Mouse (Mus musculus) hindlimb bud, embryonic 11.5 days (tissue): Measurements from ENCODE around the gene Timm44.

Source experiments
- DNase-seq: peaks from one replicate; pipeline ENCODE4 v3.0.0-alpha.2; 2012; ENCODE audit warnings: low read depth, low spot score; ENCODE audit errors: extremely low spot score

Timm44 gene

GRCm38 (mm10) chr8:4275275-4276110 lies at the start of gene Timm44:
Gene Timm44, minus strand, starts transcription at chr8:4275913.
- peak; percentile 94 for DNase-seq

DNA sequence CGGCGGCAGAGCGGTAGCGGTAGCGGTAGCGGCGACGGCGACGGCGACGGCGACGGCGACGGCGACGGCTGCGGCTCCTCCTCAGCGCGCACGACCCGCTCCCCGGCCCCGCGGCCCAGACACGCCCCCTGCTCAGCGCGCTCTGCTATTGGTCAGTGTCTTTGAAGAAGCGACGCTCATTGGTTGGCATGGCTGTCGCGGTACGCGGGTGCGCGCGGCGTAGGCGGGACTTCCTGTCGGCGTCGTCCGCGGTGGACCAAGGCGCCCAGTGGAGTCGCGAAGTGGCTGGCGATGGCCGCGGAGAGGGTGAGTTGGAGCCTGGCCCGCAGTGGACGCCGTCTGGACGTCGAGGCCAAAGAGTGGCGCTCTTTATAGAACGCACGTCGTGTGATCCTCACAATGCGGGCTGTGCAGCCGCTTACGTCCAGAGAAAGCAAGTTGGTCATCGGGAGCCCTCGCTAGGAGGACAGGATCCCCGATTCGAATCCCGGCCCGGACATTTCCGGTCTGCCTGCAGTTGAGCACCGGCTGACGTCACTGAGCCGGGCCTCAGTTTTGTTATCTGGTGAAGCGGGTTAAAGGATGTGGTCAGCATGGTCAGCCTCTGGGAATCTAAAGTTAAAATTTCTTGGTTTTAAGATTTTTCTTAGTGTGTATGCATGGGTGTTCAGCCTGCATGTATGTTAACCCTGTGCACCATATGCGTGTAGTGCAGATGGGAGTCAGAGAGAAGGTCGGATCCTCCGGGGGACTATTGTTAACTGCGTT lies 49.5 kb upstream of the Timm44 start, which contains the start of the genes Ccl25 and Elavl1:
Ccl25 (plus strand) TSS at position 228 of the 768 bp plus-strand sequence.
Elavl1 (minus strand) TSS at position 431 of the 768 bp plus-strand sequence.
- peak; percentile 84 for DNase-seq

- DNase-seq = no peak
Observed at GRCm38 (mm10) chr8:4324525-4324924, 48.8 kb upstream of the Timm44 start.

DNA sequence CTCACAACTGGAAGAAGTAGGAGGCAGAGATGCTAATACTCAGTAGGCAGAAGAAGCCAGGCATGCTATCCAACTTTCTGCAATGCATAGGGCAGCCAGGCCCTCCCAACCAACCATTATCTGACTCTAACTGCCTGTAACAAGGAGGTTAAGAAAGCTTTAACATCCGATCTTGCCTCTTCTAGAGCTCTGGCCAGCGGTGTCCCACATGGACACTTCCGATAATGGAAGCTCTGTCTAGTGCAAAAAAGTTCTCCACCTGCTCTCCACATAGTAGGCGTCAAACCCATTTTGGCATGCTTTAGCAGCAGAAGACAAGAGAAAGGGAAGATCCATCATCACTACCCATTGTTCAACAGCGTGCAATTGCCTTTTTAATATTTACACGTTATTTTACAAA lies 48.2 kb upstream of the Timm44 start:
- no peak for DNase-seq

DNA sequence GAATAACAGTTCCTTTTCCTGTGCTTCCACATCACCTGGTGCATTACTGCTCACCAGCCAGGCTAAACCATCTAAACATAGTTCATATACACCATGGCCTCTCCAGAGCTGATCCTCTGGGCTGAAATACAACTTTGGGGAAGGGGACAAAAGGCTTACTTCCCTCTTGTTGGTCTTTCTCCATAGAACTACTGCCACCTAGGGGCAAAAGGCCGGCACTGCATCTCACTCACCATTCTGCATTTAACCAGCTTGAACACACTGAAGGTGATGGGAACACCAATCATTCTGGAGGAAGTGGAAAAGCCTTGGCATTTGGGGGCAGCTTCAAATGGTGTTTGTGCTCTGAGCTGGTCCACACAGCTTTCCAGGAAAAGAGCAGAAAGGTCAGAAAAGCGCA lies 46.8 kb upstream of the Timm44 start:
- peak; percentile 88 for DNase-seq

DNA sequence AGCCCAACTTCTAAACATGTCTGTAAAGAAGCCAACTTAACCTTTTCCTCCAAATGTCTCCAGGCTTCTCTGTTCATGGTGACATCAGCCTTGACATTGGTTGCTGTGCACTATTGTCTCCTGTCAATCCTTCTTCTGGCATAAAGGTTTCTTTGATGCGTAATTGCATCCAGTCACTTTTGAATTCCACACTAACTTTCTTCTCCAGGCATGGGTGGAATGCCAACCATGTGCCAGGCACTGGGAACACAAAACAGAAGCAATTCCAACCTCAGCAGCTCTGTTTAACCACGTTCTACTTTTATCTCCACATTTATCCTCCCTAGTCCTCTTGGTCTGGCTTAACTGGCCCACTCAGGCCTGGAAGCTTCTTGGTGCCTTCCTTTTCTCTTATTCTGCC lies 45.3 kb upstream of the Timm44 start:
- DNase-seq = no peak

- no peak for DNase-seq
Observed at GRCm38 (mm10) chr8:4320404-4320803, 44.7 kb upstream of the Timm44 start.

DNA sequence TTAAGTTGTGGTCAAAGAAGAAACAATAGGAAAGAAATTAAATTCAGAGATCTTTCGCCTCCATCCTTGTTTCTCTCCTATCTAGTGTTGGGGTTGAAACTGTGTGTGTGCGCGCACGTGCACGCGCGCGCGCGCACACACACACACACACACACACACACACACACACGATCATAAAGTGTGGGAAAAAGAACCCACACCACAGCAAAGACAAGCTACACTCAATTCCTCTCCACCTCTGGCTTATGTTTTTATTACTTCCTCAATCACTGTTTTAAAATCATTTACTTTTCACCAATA lies 43.8 kb upstream of the Timm44 start:
- no peak for DNase-seq

DNA sequence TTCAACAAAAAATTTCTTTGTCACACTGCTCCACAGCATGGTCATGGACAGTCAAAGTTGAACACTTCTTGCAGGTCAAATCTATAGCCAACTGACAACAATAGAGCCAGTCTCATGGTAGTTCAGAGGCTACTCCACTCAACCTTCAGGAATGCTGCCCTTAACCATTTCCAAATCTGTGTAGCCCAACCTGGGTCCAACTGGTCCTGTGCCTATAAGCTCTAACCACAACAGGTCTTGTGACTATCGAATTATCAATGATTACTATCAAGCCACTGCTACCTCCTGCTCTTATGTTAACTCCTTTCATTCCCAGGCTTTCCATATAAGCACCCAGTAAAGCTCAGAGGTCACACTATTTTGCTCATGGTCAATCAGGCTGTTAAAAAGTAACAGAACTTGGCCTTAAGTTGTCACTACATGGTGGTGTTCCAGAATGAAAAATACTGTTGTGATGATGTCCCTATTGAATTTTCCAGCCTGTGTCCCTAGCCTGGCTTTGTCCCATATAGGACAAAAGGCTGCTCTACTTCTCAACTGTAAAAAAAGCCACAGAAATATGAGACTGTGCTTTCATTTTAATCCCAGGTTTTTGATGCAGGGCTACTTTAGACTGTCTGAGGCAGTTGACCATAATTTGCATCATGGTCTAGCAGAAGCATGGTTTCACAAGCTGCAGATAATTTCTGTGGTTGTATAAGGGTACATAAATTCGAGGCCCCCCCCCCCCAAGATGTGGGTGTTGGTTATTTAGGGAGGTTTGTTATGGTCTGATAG lies 43.3 kb upstream of the Timm44 start:
- no peak for DNase-seq

GRCm38 (mm10) chr8:4318124-4318523 lies 42.4 kb upstream of the Timm44 start:
- no peak for DNase-seq

DNA sequence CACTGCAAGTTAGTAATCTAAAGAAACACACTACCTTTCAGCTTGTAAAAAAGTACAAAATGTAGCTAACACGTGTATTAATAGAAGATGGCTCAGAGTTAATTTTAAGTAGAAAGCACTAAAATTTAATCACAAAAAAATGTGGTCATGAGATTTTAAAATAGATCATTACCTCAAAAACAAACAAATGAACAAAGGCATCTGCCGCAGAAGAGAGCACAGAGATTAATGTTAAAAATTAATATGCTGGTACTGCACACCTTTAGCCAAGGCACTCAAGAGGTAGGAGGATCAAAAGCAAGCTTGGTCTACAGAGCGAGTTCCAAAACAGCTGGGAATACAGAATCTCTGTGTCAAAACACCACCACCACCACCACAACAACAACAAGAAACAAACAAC lies 39.1 kb upstream of the Timm44 start:
- DNase-seq = no peak

DNA sequence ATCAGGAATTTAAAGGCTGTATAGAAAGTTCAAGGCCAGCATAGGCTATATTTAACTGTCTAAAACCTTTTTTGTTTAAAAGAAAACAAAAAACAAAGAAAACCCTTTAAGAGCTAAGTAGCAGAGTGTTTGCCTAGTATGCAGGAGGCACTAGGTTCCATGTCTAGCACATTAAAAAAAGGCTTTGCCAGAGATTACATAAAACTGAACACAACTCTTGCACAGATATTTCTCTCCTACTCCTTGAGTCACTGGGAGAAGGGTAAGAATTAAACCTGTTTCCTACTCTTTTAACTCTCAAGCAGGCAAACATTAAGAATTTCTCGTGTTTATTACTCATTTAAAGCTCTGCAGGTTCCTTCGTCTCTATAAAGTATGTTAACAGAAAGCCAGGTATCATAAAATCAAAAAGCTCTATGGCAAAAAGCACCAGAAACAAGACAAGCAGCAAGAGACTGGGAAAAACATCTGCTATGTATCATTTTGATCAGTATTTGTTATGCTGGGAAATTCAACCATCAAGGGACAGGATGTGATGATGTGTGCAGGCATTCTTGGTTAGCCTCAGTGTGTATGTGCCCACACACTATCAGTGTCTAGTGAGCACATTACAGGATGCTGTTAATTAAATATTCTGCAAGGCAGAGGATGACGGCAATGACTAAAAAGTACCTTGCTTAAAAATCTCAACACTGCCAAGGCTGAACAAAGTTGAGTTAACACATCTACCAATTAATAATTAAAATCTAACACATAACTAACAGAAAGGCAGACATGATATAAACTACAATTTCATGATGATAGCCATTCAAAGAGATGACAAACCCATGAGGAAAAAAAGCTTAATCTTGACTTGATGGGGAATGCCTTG lies 37.8 kb upstream of the Timm44 start:
- DNase-seq = no peak

GRCm38 (mm10) chr8:4312104-4312503 lies 36.4 kb upstream of the Timm44 start:
- no peak for DNase-seq

GRCm38 (mm10) chr8:4305838-4306237 lies 30.1 kb upstream of the Timm44 start:
- no peak for DNase-seq

- DNase-seq = no peak
Observed at GRCm38 (mm10) chr8:4304124-4304547, 28.4 kb upstream of the Timm44 start.

DNA sequence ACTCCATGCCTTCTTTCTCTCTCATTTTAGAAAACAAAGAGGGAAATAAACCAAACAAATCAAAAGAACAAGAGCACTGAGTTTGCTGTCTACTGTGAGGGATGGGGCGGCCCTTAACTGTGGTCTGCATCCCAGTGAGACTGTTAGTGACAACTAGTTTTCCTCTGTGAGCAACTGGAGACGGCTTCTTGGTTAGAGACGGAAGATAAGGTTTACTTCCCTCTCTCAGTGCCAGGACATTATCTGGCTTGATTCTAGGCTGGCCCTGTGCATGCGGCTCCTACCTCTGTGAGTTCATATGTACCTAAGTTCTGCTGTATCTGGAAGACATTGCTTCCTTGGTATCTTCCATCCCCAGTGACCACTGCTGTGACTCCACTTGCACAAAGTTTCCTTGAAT lies 22.1 kb upstream of the Timm44 start:
- DNase-seq = no peak

DNA sequence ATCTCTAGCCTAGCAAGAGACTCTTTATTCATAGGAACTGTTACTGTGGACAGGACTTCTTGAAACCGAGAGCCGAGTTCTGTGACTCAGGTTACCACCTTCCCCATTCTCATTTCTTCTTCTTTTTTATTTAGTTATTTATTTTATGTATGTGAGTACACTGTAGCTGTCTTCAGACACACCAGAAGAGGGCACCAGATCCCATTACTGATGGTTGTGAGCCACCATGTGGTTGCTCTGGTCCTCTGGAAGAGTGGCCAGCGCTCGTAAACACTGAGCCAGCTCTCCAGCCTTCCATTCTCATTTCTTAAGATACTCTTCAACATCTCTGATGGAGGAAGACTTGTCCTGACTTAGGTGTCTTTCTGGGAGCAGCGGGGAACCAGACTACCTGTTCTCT lies 17.0 kb upstream of the Timm44 start:
- DNase-seq = no peak

DNA sequence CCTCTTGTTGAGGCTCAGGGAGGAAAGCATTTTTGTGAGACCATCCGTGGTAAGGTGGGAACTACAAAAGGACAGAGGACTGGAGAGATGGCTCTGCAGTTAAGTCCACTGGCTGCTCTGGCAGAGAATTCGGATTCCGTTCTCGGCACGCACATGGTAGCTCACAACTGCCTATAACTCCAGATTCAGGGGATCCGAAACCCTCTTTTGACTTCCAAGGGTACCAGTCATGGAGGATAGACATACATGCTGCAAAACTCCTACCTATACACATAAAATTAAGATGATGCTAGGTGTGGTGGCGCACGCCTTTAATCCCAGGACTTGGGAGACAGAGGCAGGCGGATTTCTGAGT lies 375 bp upstream of the Timm44 start:
- DNase-seq = no peak

GRCm38 (mm10) chr8:4269609-4270008 lies 6.1 kb downstream of the Timm44 start:
- no peak for DNase-seq

DNA sequence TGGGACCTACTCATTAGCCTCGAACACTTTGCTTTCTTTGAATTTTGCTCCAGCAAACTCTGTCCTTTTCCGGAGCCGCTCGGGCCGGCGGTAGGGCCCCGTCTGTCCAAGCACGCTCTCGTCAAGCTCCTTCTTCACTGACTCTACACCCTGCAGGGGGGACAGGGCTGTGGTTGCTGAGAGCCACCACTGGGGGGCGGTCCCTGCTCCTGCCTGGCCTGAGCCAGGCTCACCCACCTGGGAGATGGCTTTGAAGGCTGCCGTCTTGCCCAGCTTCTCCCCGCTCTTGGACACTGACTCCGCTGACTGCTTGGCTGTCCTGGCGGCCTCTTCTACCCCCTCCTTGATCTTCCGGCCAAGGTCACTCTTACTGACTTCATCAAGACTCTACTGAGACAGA lies 8.1 kb downstream of the Timm44 start:
- no peak for DNase-seq
